Mouse (Mus musculus): Measurements from ENCODE around the gene Wdfy1.

Gene Wdfy1

DNA sequence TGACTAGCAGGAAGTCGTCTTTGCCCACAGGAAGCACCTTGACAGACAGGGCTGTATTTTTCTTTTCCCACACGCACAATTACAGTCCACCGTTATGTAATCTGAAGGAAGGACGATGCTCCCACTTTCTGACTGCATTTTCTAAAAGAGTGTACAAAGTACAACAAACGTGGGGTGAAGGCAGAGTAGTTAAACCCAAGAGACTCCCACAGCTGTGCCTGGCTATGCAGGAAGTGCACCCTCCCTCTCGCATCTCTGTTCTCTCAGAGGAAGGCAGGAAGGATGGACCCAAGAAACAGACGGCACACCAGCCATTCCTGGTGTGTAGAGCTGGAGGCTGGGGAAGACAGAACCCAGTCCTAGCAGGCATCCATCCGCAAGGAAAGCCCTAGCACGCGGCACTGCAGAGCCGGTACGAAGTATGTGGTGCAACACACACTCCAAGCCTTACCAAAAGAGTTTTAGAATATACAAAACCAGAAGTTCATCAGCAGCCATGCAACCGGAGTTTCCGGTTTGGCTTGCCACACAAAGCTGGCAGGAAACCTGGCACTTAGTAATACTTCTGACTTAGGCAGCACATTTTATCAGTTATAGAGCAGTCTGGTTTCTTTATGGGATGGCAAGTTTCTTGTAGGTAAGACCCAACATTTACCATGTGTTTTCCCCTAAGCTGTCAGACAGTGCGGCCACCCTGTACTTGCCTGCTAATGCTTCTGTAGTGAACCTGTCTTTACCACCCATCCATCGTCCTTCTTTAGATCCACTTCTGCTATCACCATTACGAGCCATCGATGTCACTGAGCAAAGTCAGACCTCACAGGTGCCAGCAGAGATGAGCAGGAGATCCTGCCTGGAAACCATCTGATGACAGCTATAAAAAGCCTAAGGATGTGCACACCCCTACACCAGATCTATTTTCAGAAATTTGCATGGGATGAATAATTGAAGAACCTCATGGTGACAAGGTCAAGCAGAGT, 64.5 kb downstream of the Wdfy1 start:
- DNase-seq (ENCODE audit: low read depth, low spot score): no peak

DNA sequence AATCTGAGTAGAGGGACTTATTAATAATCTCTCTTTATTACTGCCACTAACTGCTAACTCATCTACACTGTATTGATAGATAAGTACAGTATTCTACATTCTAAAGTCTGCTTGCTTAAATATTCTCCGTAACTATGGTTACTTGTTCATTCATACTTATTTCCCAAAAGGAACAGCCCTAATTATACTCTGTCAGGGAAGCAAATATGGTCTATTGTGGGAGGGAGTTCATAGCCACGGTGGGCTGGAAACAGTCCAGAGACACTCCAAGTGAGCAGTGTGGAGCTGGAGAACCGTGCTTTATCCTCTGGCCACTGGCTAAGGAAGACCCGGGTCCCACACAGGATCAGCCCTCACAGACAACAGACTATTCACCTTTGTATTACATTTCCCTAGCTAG, 65.3 kb downstream of the Wdfy1 start:
- DNase-seq (ENCODE audit: low read depth, low spot score): no peak

DNA sequence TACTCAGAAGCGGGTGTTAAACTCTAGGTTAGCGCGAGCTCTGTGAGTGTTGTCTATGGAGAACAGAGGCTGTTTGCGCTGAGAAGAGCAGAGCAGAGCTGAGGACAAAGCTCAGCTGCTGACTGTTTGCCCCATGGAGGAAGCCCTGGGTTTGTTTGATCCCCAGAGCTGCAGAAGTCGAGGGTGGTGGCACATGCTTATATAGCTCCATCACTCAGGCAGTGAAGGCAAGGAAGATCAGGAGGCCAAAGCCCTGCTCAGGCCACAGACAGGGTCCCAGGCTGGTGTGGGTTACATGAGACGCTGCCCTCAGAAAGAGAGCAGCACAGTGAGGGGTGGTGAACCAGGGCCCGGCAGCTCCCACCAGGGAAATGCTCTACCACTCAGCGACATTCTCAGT, 65.7 kb downstream of the Wdfy1 start:
- no peak for DNase-seq (ENCODE audit: low read depth, low spot score)

DNA sequence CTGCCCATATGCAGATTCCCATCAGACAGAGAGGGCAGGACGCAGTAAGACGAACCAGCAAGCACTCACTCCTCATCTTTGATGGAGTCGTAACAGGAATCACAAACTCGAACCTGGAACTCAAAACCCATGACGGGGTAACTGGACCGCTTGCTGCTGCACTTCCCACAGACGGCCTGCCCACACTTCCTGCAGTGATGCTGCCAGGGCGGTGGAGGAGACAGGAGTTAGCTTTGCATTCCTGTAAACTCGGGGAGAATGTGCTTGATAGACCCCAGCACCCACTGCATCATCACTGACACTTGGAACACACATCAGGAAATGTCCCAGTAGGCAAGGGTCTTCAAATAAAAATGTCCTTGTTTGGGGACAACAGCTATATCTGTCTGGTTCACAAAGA, 68.6 kb downstream of the Wdfy1 start:
- DNase-seq (ENCODE audit: low read depth, low spot score): no peak

DNA sequence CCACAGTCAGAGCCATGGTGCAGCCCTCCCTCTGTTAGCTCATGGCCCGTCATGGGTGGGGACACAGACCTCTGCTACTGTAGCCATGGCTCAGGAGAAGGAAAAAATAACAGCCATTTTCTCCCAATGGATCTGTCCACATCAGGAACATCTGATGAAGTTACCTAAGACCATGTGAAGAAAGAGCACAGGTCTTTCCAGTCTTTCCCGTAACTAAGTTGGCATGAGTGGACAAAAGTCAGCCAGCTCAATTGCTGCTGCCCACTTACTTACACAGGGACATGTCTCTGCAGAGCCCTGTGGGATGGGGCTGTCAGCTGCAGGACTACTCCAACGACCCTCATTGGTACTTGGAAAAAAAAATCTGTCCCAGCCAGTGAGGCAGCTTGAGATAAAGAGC, 69.2 kb downstream of the Wdfy1 start:
- DNase-seq (ENCODE audit: low read depth, low spot score): no peak

DNA sequence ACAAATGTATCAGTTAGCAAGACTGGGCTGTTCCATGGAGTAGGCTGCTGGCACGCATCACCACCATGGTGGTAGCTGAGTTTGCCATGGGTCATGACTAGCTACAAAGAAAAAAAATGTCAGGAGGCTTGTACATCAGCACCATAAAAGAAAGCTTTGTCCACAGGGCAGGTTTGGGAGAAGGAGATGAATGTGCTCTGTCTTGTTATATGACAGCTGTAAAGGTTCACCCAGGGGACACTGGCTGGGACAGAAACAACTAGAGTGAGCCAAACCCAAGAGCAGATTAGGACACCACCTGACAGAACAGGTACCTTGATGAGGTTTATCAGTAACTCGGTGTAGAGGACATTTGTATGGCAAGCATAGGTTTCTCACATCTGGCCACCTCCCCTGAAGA, 71.3 kb downstream of the Wdfy1 start:
- DNase-seq (ENCODE audit: low read depth, low spot score): no peak

DNA sequence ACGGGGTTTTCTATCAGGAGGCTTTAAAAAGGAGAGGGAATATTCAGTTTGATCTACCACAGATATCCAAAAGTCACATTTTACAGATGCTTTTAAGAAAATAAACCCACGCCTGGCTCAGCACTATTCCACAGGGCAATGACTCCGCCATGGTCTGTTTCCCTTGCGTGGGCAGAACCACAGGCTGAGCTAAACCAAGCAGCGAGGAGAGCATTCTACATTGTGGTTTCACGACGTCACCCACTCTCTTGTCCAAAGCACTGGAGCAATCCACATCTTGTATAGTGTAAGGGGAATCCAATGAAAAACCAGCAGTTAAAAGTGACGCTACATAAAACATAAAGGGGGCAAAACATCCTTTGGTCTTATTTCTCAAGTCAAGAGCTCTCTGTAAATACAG, 72.4 kb downstream of the Wdfy1 start:
- DNase-seq (ENCODE audit: low read depth, low spot score): no peak

DNA sequence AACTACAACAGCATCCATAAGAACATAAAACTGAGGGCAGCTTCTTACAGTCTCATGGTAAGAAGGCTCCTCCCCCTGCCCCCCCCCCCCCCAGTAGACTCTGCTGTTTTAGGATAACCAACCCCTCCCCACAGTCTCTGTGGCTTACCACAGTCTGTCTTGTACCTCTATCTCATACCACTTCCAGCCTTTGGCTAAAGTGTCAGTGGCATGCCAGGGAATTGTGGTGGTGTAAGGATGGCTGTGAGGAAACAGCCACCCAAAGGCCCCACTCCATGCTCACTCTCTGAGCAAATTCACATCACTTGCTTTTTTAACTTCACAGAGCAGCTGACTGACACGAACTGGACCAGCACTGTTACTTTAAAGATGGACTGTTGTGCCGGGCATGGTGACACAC, 77.4 kb downstream of the Wdfy1 start:
- DNase-seq (ENCODE audit: low read depth, low spot score): no peak

DNA sequence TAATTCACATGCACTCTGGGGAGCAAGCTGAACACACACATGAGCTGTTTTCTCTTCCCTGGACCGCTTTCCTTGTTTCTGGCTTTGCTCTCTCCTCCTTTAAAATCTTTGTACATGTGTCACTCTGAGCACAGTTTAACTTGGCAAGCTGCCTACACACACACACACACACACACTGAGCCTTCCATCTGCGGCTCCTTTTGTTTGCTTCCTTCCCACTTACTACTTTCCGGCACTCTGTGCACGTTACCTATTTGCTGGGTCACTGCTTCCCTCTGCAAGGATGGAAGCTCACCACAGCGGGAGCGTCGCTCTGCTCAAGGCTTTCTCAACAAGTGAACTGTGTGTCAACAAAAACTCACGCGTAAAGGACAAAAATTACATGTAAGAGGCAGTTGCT, 78.6 kb downstream of the Wdfy1 start:
- peak; percentile 48 for DNase-seq (ENCODE audit: low read depth, low spot score)

DNA sequence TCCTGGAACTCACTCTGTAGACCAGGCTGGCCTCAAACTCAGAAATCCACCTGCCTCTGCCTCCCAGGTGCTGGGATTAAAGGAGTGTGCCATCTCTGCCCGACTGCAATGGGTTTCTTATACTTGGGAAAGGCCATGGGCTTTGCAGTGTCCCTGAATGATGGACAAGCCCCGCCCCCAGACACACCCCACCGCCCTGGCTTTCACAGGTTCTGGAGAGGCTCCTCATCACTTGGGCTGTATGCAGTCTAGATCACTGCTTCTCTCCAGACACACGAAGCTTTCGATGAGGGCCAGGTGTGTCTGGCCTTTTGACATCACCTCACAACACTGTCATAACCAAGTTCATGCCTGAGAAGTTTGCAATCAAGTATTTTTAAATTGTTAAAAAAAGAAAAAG, 79.0 kb downstream of the Wdfy1 start:
- DNase-seq (ENCODE audit: low read depth, low spot score): no peak

DNA sequence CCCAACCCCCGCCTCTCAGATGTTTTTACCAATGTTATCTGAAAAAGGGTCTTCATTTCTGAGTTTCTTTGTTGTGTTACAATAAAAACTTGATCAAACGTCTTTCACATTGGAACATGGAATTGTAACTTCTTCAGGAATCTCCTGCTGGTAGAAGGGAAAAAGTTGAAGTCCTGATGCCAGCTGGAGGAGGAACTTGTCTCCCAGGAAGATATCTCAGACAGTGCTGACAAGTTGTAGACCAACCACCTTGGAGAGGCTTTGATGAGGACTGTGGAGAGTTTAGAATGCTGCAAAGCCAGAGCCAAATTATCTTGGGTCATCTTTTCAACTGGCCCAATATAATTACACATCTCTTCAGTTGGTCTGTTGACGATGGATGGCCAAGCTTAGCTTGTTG, 83.5 kb downstream of the Wdfy1 start:
- DNase-seq (ENCODE audit: low read depth, low spot score): no peak

DNA sequence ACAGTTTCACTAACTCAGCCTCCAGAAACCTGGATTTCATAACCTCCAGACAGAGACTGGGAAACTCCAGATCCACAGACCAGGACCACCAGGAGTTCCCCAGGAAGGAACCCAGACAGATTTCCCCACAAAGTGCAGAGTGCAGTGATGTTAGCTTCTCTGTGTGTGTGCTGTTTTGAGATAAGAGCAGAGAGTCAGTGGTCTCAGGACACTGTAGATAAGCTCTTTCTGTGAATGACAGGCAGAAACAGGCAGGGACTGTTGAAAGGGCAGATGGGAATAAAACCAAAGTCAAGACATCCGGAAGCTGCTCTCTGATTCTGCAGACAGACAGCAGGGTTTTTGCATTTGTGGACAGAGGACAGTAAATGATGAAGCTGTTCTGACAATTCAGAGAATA, 88.7 kb downstream of the Wdfy1 start:
- no peak for DNase-seq (ENCODE audit: low read depth, low spot score)

DNA sequence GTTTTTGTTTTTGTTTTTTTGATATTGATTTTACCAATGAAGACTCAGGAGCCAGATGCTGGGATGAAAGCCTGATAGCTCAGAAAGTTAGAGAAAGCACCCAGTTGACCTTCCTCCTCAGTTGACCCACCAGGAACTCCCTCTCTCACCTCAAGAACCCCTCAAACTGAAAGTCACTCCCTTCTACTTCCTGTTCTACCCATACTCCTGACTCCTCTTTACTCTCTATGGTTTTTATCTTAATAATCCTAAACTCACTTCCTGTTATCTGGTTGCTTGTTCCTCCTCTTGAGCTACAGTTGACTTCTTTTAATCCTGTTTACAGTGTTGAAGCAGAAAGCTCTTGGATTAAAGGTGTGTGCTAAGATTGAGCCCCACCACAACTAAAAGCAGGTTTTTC, 91.9 kb downstream of the Wdfy1 start:
- no peak for DNase-seq (ENCODE audit: low read depth, low spot score)

DNA sequence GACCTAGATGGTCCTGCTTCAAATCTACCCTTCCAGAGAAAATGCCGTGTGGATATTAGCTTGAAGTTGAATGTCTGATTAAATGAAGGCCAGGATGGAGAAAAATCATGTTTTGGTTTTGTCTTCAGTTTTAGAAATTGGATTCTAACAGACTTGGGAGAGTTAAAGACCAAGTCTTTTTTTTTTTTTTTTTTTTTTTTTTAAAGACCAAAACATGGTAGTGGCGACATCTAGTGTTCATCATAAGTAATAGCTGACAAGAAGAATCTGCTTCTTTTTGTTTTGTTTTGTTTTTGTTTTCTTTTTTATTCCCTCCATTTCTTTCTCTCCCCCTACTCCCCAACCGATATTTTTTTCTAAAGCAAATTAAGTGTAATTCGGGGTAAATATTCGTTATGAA, 93.0 kb downstream of the Wdfy1 start:
- peak; percentile 52 for DNase-seq (ENCODE audit: low read depth, low spot score)

DNA sequence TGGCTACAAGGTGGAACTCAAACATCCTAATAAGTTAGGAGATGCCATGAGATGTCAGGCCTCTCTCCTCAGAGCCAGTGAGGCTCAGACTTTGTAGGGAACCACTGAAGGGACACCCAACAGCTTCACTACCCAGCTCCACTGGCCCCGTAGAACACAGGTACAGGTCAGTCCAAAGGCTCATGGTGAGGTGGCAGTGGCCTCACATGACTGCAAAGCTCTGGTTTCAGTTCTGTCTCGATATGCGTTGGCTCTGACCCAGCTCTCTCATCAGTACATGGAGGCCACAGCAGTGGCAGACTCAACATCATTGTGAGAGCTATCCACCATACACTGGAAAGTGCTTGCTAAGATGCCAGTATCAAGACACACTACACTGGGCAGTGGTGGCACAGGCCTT, 95.2 kb downstream of the Wdfy1 start:
- DNase-seq (ENCODE audit: low read depth, low spot score): no peak

DNA sequence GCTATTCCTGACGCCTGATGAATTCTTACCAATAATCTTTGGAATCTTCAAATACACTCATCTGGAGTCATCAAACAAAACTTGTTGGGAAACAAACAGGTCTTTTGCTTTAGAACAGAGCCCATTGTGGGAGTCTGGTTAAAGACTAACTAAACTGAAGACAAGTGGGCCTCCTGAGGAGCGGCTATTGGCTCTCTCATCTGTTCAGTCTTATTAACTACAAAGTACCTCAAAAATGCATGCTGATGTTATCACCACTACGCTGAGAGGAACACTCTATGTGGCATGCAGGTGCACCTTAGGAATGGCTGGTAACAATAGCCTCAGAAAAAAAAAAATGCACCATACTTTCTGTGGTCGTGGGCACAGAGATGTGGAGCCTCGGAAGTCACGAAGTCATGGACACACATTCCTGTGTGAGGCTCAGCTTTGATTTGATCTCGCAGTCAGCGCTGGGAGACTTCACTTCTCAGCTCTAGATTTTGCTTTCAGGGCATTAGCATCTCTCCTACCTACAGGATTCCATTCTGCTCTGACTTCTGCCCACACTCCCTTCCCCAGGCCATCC, 97.7 kb downstream of the Wdfy1 start:
- DNase-seq (ENCODE audit: low read depth, low spot score): no peak

DNA sequence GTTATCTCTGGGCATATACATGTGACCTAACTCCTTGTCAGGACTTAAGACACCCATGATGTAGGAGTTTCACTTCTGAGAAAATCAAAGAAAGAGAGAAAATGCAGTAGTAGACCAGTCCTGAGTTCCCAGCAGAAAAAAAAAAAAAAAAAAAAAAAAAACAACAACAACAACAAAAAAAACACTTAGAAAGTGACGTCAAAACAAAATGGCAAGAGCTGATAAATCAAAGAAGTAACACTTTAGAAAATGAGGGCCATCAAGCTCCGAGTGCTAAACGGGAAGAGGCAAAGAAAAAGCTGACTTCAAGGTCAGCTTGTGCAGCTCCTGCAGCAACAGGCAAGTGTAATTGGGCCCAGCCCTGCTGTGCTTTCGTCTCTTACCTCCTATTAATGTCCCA, 100.2 kb downstream of the Wdfy1 start:
- no peak for DNase-seq (ENCODE audit: low read depth, low spot score)

DNA sequence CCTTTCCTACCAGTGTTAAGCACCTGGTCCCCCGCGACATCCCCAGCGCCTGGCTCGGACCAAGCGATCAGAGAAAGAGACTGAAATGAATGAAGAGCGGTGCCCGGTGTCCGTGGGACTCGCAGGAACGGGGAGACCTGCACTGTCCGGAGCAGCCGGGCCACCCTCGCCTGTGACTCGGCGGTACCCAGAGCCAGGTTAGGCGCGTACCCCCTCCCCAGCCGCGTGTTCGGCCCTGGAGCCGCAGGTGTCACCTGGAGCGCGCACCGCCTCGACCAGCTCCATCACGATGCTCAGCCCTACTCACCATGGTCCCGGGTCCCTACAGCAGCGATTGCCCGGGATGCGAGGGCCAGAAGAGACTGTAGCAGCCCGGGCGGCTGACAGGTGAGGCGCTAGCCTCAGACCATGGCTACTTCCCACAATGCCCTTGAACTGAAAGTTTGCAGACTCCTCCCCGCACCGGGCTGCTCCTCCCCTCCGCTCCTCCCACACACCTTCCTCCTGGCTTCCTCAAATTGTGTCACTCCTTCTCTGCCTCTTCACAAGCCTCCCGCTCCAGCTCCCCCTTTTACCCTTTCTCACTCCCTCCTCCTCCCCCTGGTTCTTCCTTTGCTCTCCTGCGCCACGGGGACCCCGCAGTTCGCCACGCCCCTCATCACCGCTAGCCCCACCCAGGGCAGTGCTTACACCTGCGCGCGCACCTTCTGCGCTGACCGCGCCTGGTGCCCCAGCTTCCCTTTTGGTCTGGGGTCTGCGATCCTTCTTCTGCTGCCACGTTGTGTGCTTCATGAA, 104.2 kb downstream of the Wdfy1 start, which contains the start of gene Ap1s3:
TSS of gene Ap1s3 (minus strand) at position 430 of the 795 bp plus-strand sequence.
- peak; percentile 42 for DNase-seq (ENCODE audit: low read depth, low spot score)

DNA sequence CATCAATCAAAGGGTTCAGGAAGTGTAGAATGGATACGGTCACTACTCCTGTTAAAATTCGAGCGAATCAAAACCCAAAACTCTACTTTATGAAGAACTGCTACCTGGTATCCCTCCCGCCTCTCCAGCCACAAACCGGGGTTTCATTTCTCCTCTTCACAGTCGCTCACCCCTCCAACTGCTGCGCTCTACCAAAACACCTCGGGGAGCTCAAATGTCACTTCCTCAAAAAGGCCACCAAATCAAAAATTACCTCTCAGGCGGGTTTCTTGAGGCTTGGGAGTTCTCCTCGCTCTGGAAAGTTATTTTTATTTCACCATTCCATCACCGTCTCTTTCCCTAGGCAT, 104.8 kb downstream of the Wdfy1 start:
- DNase-seq (ENCODE audit: low read depth, low spot score): no peak

DNA sequence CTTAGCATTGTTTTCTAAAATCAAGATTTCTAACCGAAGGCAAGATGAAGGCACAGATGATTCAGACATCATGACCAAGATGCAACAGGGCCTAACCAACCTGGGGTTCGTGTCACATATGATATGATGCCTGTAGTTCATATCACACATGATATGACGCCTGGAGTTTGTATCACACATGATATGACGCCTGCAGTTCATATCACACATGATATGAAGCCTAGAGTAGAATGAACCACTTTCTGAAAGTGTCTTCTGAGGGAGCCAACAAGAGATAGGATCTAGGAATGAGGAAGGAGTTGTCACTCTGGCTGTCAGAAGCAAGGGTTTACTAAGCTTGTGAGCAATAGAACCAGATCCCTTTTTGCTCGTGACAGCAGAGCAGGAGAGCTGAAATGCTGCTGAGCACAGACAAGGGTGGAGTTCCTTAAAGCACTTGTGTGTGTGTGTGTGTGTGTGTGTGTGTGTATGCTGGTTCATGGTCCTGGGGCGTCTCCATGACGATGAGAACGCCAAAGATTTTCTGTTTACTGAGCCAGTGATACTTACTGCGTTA, 106.4 kb downstream of the Wdfy1 start:
- DNase-seq (ENCODE audit: low read depth, low spot score): no peak

DNA sequence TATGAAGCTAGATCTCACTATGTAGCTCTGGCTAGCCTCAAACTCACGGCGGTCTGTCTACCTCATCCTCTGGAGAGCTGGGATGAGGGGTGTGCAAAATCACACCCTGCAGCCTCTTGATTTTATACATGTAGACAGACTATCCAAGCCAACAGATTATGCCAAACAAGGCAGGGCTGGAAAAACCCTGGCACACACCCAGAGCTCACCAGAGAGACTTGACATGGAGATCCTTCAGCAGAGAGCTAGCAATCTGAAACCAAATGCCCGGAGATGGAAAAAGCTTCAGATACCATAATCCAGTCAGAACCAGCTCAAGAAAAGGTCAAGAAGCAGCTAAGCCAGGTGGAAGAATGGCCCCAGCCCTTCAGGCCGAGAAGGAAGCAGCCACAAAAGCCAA, 111.0 kb downstream of the Wdfy1 start:
- DNase-seq (ENCODE audit: low read depth, low spot score): no peak

DNA sequence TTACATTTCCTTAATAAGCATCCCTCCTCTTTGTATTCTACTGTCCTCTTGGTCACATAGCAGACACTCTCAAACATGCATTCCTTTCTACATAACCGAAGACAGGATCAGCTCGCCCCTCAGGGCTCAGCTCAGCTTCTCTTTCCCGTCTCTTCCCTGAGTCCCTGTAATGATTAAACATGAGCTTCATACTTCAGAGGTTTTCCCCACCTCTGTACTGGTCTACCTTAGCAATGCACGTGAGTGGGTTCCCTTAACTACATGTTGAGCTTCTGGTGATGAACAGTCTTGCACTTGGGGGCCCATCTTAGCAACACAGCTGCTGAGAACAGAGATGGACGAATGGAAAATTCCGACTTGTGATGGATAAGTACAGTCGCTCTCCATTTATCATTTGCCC, 116.3 kb downstream of the Wdfy1 start:
- DNase-seq (ENCODE audit: low read depth, low spot score): no peak
